Mouse (Mus musculus) small intestine, adult 2 months (tissue): ENCODE results near the gene Saal1. TPM values are rescaled to one million over a fixed set of nuclear protein-coding genes. Genes with fewer than 3 reads are reported as not detected.
A peak's percentile ranks its signal among the peaks of the same experiment; 100 is the strongest.
"Not testable (repeated sequence)": the region's sequence is repeated elsewhere in the genome, so short reads cannot be mapped to it uniquely, and the experiment has no call there.

Source experiments
- H3K27ac ChIP-seq: fragments of 200-500 bp; 2 replicates; pipeline ENCODE4 v1.5.1; 2012; ENCODE audit warnings: low read depth, low read length, control low read depth, inconsistent platforms; ENCODE audit not compliant: insufficient read depth
- H3K27me3 ChIP-seq: fragments of 200-500 bp; 2 replicates; pipeline ENCODE4 v1.6.1; 2012; ENCODE audit warnings: mild to moderate bottlenecking, moderate library complexity, low read length, inconsistent platforms; ENCODE audit not compliant: control insufficient read depth, insufficient read depth
- H3K36me3 ChIP-seq: fragments of 200-500 bp; 2 replicates; pipeline ENCODE4 v1.6.1; 2012; ENCODE audit warnings: mild to moderate bottlenecking, low read length, control low read depth, inconsistent platforms; ENCODE audit not compliant: control insufficient read depth, insufficient read depth
- H3K4me1 ChIP-seq: fragments of 200-500 bp; 2 replicates; pipeline ENCODE4 v1.6.1; 2012; ENCODE audit warnings: low read length, inconsistent platforms, mixed read lengths; ENCODE audit not compliant: control insufficient read depth, insufficient read depth, insufficient read length
- H3K4me3 ChIP-seq: fragments of 200-500 bp; 2 replicates; pipeline ENCODE4 v1.5.1; 2012; ENCODE audit warnings: low read depth, mild to moderate bottlenecking, control low read depth, inconsistent platforms, low read length, moderate library complexity
- CTCF ChIP-seq: fragments of 200-500 bp; IDR thresholded peaks from 2 replicates; pipeline ENCODE4 v1.5.1; 2012; ENCODE audit warnings: low read depth, mild to moderate bottlenecking, control low read depth, inconsistent platforms, low read length, moderate library complexity, mixed read lengths; ENCODE audit not compliant: insufficient replicate concordance, insufficient read length; ENCODE audit errors: extremely low read depth
- POLR2A ChIP-seq: fragments of 200-500 bp; IDR thresholded peaks from 2 replicates; pipeline ENCODE4 v1.6.1; 2012; ENCODE audit warnings: low read depth, mild to moderate bottlenecking, control low read depth, inconsistent platforms, low read length, moderate library complexity
- WGBS: fragments of 180-500 bp; shearing (Covaris S2); methylation state at CpG from one replicate; pipeline ENCODE4 v1.1.7; 2018; 5-methylcytosine and 5-hydroxymethylcytosine counted together
- polyA plus RNA-seq: library from polyadenylated mRNA; depleted of rRNA; stranded (reverse); fragments of >200 nt; gene quantifications from 2 replicates; pipeline ENCODE4 v1.2.3, GENCODE M21; 2012

Gene Saal1
- polyA plus RNA-seq, 1 experiment: 3.5 TPM

- TF ChIP-seq POLR2A (no peak), CTCF (no peak)
- Histone ChIP-seq H3K27ac (no peak overlapping the region), H3K27me3 (no peaks in the 10 kb centered on the region; the same call in 1 of the 2 replicates), H3K4me1 (no peaks in the 10 kb centered on the region), H3K36me3 (no peaks in the 10 kb centered on the region), H3K4me3 (no peak overlapping the region)
- 80% methylated on average over 8 of the region's 8 CpGs for WGBS
These were observed 34.6 kb downstream of the Saal1 start for GRCm38 (mm10) chr7:46675886-46676285.

GRCm38 (mm10) chr7:46675061-46675460, 35.4 kb downstream of the Saal1 start:
- Histone ChIP-seq H3K27me3 (no peaks in the 10 kb centered on the region; the same call in 1 of the 2 replicates), H3K4me1 (no peaks in the 10 kb centered on the region), H3K36me3 (no peaks in the 10 kb centered on the region), H3K27ac (no peak overlapping the region), H3K4me3 (no peak overlapping the region)
- 88% methylated on average over 7 of the region's 7 CpGs for WGBS
- TF ChIP-seq POLR2A: no peak
- no peak for TF ChIP-seq CTCF

GRCm38 (mm10) chr7:46672160-46672672, 38.3 kb downstream of the Saal1 start, which contains the start of gene Tph1:
TSS of gene Tph1 (minus strand) at chr7:46672537.
- Histone ChIP-seq H3K36me3 (no peaks in the 10 kb centered on the region), H3K27me3 (peaks cover 5% of the 10 kb centered on the region), H3K4me3 (no peak within 1 kb of the TSS), H3K4me1 (no peaks in the 10 kb centered on the region), H3K27ac (no peak within 1 kb of the TSS)
- no peak for TF ChIP-seq POLR2A
- no peak for TF ChIP-seq CTCF
- WGBS: 41% methylated on average over 10 of the region's 10 CpGs

DNA sequence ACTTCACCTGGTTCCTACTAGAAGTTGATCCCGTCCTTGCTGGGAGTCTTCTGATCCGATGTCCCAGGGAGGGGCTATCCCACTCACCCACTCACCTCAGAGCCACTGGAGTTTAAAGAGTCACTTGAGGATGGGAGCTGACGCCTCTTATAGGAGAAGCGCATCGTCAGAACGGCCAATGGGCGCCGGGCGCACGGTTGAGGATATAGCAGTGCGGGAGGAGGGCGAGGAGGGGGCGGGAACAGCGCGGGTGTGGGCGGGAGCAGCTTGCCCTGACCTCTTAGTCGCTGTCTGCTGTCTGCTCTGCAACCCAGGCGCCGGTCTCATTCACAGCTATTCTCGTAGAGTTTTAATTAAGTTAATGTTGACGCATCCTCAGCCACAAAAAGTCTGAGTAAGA, 43.2 kb downstream of the Saal1 start:
- no peaks in the 10 kb centered on the region for H3K4me1 ChIP-seq
- H3K27ac ChIP-seq: no peak overlapping the region
- no peak overlapping the region for H3K4me3 ChIP-seq
- no peaks in the 10 kb centered on the region for H3K36me3 ChIP-seq
- under 1% methylated on average over 21 of the region's 21 CpGs for WGBS
- peaks cover 6% of the 10 kb centered on the region for H3K27me3 ChIP-seq
- TF ChIP-seq POLR2A (no peak), CTCF (no peak)

- TF ChIP-seq POLR2A (no peak), CTCF (peak; percentile 65; the same call in 1 of the 2 replicates)
- Histone ChIP-seq H3K27ac (no peak overlapping the region), H3K36me3 (no peaks in the 10 kb centered on the region), H3K4me3 (no peak overlapping the region), H3K4me1 (no peaks in the 10 kb centered on the region), H3K27me3 (peaks cover 11% of the 10 kb centered on the region)
- WGBS: 29% methylated on average over 9 of the region's 9 CpGs
These were observed 45.2 kb downstream of the Saal1 start for GRCm38 (mm10) chr7:46665236-46665635.

DNA sequence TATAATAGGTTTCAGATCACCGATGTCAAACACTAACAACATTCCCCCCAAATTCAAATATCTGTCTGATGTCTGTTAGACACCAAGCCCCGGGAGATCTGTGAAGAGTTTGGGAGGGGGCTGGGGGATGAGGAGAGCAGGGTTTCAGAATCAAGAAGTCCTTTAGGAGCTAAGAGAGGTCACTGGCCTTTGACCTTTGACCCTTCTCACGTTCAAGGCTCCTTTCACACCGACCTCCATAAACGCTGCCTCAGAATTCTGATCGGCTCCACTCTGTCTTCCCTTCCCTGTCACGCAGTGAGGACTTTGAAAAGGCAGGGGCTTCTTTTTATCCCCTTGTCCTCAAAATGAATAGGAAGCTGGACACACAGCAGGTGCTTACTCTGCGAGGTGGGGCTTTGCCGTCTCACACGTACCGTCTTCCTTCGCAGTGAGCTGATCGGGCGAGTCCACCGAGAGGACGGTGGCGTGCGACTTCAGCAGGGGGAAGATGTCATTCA, 48.8 kb downstream of the Saal1 start:
- Histone ChIP-seq H3K4me1 (no peaks in the 10 kb centered on the region), H3K27me3 (peaks cover 5% of the 10 kb centered on the region; the same call in 1 of the 2 replicates), H3K27ac (no peak overlapping the region), H3K4me3 (no peak overlapping the region), H3K36me3 (no peaks in the 10 kb centered on the region)
- TF ChIP-seq CTCF (no peak), POLR2A (no peak)
- WGBS: 37% methylated on average over 18 of the region's 18 CpGs

GRCm38 (mm10) chr7:46652279-46652678, 58.2 kb downstream of the Saal1 start:
- no peaks in the 10 kb centered on the region for H3K4me1 ChIP-seq
- no peaks in the 10 kb centered on the region for H3K27me3 ChIP-seq
- H3K27ac ChIP-seq: no peak overlapping the region
- no peaks in the 10 kb centered on the region for H3K36me3 ChIP-seq
- no peak overlapping the region for H3K4me3 ChIP-seq
- WGBS: 42% methylated on average over 2 of the region's 2 CpGs
- no peak for TF ChIP-seq POLR2A
- TF ChIP-seq CTCF: no peak

- H3K27ac ChIP-seq, H3K27me3 ChIP-seq, H3K36me3 ChIP-seq, H3K4me3 ChIP-seq, H3K4me1 ChIP-seq: not testable (repeated sequence)
- WGBS: 36% methylated on average over 5 of the region's 5 CpGs
These were observed 60.2 kb downstream of the Saal1 start for GRCm38 (mm10) chr7:46650231-46650630.
